Mouse (Mus musculus): ENCODE measurements at regions not wholly inside any gene's neighbourhood (a gene's known extent, or its start where the extent isn't known, plus 50 kb on each side); places are given as distances from the start of the nearest gene placed in this dataset.

DNA sequence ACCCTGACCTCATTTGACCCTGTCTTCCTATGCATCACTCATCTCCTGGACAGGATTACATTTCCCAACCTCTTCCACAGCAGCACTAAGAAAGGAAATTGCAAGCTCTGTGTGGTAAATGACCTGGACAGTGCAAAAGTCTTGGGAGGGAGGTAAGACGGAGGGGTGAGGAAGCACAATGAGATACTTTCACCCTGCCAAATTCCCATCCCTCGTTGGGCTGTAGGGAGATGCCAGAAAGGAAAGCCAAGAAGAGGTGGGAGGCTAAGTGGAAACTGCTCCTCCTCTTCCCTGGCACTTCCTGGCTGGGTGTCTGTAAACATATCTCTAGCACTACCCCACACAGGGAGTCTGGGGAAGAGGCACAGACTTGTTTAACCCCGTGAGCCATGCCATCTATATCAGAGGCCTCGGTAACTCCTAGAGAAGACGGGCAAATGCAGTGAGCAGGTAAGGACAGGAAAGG is 274.2 kb downstream of the Gm11361 start:
- 61% methylated on average over 5 of the region's 5 CpGs for WGBS
- Histone ChIP-seq H3K4me2 (no peak overlapping the region), H3K4me3 (no peak overlapping the region), H3K27me3 (no peaks in the 10 kb centered on the region), H3K9ac (no peak overlapping the region), H3K27ac (peak overlapping the region; percentile 69), H3K4me1 (replicated peaks) (peaks cover 28% of the 10 kb centered on the region), H3K9me3 (replicated peaks) (no peaks in the 10 kb centered on the region), H3K36me3 (no peaks in the 10 kb centered on the region; the same call in 1 of the 2 replicates)
- ATAC-seq (replicated peaks; ENCODE audit: insufficient number of reproducible peaks, insufficient read depth, low FRiP score, low read depth): 0 out of 2 replicates have a peak, but pooled peaks have one; percentile 35

DNA sequence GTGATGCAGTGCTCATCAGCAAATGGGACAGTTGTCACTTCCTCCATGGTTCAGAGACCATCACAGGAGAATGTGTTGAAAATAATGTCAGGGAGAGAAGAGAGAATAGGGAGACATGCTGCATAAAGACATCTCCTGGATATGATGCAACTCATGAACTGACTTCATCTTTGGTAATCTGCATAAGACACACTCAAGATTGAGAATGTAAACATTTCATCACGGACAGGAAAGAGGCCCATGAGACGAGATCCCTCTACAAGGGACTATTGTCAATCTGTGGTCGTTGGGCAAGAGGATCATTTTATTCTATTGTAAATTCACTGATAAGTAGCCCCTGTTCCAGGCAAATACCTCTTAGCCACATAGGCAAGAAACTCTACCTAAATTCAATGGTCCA is 273.6 kb downstream of the Gm11361 start:
- no peaks in the 10 kb centered on the region; the same call in 1 of the 2 replicates for H3K36me3 ChIP-seq
- no peak overlapping the region for H3K4me3 ChIP-seq
- no peaks in the 10 kb centered on the region for H3K9me3 ChIP-seq (replicated peaks)
- peaks cover 28% of the 10 kb centered on the region for H3K4me1 ChIP-seq (replicated peaks)
- no peak for ATAC-seq (replicated peaks; ENCODE audit: insufficient number of reproducible peaks, insufficient read depth, low FRiP score, low read depth)
- 73% methylated on average over 3 of the region's 3 CpGs for WGBS
- no peak overlapping the region for H3K4me2 ChIP-seq
- no peaks in the 10 kb centered on the region for H3K27me3 ChIP-seq
- no peak overlapping the region for H3K27ac ChIP-seq
- no peak overlapping the region for H3K9ac ChIP-seq

DNA sequence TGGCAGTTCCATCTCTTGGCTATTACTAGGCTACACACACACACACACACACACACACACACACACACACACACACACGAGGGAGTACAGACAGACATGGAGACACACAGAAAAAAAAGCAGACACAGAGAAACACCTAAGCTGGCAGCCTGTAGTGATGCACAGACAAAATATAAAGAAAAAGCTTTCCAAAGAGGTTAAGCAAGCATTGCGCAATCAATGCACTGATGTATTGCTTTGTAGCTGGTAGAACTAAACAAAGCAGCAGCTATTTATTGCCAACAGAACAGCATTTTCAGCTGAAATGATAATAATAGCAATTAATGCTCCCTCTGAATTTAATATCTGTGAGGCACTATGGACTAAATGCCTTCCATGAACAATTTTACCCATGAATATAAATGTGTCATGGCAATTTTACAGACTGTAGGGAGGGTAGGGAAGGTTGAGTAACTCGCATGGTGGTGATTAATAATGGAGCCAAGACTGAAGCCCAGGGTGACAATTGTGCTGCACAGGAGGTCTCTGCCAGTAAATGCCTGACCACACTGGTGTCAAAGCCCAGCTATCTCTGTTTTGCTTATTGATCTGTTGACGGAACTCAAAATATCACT is 271.7 kb downstream of the Gm11361 start:
- Histone ChIP-seq H3K9me3 (replicated peaks) (no peaks in the 10 kb centered on the region), H3K4me2 (no peak overlapping the region), H3K4me3 (no peak overlapping the region), H3K4me1 (replicated peaks) (peaks cover 19% of the 10 kb centered on the region), H3K27me3 (no peaks in the 10 kb centered on the region), H3K27ac (no peak overlapping the region), H3K9ac (no peak overlapping the region), H3K36me3 (no peaks in the 10 kb centered on the region; the same call in 1 of the 2 replicates)
- ATAC-seq (replicated peaks; ENCODE audit: insufficient number of reproducible peaks, insufficient read depth, low FRiP score, low read depth): no peak
- 78% methylated on average over 4 of the region's 4 CpGs for WGBS

DNA sequence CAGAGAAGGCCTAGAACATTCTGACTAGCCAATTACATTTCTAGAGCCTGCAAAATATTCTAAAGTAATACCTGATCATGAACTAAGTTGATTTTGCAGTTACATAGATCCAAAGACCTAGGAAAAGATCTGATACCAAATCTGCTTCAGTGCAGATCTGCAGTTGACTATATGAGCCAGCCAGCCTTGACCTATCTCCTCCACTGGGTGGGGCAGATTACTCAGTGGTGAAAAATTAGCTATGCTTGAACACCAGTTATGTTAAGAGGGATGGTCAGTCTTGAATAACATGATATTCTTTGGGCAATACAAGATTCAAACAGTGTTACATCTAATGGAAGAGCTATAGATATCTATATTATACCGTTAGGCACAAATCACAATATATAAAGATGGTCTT is 269.0 kb downstream of the Gm11361 start:
- Histone ChIP-seq H3K36me3 (no peaks in the 10 kb centered on the region; the same call in 1 of the 2 replicates), H3K4me2 (no peak overlapping the region), H3K9ac (no peak overlapping the region), H3K4me3 (no peak overlapping the region), H3K4me1 (replicated peaks) (peaks cover 2% of the 10 kb centered on the region), H3K27me3 (no peaks in the 10 kb centered on the region), H3K27ac (no peak overlapping the region), H3K9me3 (replicated peaks) (no peaks in the 10 kb centered on the region)
- 98% methylated on average over 1 of the region's 1 CpGs for WGBS
- no peak for ATAC-seq (replicated peaks; ENCODE audit: insufficient number of reproducible peaks, insufficient read depth, low FRiP score, low read depth)

DNA sequence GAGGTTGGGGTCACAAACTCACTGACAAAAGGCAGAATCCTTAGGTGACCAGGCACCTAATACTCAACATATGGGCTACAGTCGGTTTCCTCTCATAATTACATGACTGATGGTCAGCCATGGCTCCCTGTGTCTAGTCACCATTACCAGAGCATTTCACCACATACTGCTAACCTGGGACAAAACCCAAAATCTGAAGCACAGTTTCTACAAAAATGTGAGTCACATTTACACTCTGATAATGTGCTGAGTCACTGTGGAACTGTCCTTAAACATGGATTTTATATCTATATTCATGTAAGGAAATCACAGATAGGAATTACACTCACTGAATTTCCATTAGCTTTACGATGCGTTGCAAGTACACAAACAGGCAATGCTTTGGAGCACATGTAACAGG is 267.1 kb downstream of the Gm11361 start:
- no peak overlapping the region for H3K9ac ChIP-seq
- H3K9me3 ChIP-seq (replicated peaks): no peaks in the 10 kb centered on the region
- no peak for ATAC-seq (replicated peaks; ENCODE audit: insufficient number of reproducible peaks, insufficient read depth, low FRiP score, low read depth)
- no peak overlapping the region for H3K27ac ChIP-seq
- H3K4me3 ChIP-seq: no peak overlapping the region
- H3K4me2 ChIP-seq: no peak overlapping the region
- no peaks in the 10 kb centered on the region for H3K4me1 ChIP-seq (replicated peaks)
- WGBS: 88% methylated on average over 3 of the region's 3 CpGs
- H3K36me3 ChIP-seq: no peaks in the 10 kb centered on the region
- no peaks in the 10 kb centered on the region for H3K27me3 ChIP-seq

DNA sequence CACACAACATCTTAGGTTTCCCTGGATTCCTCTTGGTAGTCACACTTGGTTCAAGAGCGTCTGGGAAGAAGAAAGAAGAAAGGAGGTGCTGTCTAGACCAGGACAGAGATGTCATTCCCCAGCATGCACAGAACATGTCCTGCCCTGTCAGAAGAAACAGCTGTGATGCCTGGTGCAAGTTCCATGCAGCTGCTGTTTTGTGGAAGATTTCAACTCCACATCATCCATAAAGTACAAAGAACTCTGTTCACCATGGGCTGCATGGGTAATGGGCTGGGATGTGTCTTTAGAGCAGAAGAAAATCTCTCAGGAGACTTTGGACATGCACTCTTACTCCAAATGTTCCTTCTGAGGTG is 262.8 kb downstream of the Gm11361 start:
- no peak for ATAC-seq (replicated peaks; ENCODE audit: insufficient number of reproducible peaks, insufficient read depth, low FRiP score, low read depth)
- Histone ChIP-seq H3K4me1 (replicated peaks) (no peaks in the 10 kb centered on the region), H3K9ac (no peak overlapping the region), H3K4me3 (no peak overlapping the region), H3K36me3 (no peaks in the 10 kb centered on the region), H3K4me2 (no peak overlapping the region), H3K9me3 (replicated peaks) (no peaks in the 10 kb centered on the region), H3K27ac (no peak overlapping the region), H3K27me3 (no peaks in the 10 kb centered on the region)
- WGBS: 57% methylated on average over 1 of the region's 1 CpGs

DNA sequence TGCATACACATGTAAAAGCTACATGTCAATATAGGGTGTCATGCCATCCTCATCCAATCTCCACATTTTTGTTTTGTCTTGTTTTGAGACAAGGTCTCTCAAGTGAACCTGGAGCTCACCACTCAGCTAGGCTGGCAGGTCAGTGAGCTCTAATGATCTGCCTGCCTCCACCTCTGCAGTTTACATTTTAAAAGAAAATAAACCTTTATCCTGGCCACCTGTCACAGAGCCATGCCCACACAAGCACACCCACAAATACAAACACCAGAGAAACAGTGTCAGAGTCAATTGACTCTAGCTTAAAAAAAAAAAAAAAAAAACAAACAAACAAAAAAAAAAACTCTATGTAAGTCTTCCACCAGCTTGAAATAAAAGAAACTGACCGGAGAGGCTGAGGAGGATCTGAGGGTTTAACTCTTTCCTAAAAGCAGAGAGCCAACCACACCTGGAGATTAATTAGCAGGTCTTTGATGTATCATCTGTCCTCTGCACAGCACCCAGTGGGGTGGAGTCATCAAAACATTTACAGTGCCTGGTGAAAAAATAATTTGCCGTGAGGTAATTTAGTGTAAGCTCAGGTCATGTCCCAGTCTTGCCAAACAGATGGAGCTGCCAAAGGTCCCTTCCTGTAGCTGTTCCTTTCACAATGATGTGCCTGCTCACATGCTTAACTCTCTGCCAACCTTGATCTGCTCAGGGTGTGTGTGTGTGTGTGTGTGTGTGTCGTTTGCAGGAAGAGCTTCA is 262.2 kb downstream of the Gm11361 start:
- no peak overlapping the region for H3K4me3 ChIP-seq
- no peak overlapping the region for H3K27ac ChIP-seq
- no peaks in the 10 kb centered on the region for H3K36me3 ChIP-seq
- no peaks in the 10 kb centered on the region for H3K9me3 ChIP-seq (replicated peaks)
- H3K9ac ChIP-seq: no peak overlapping the region
- 47% methylated on average over 3 of the region's 3 CpGs for WGBS
- ATAC-seq (replicated peaks; ENCODE audit: insufficient number of reproducible peaks, insufficient read depth, low FRiP score, low read depth): no peak
- H3K27me3 ChIP-seq: no peaks in the 10 kb centered on the region
- H3K4me1 ChIP-seq (replicated peaks): no peaks in the 10 kb centered on the region
- no peak overlapping the region for H3K4me2 ChIP-seq

DNA sequence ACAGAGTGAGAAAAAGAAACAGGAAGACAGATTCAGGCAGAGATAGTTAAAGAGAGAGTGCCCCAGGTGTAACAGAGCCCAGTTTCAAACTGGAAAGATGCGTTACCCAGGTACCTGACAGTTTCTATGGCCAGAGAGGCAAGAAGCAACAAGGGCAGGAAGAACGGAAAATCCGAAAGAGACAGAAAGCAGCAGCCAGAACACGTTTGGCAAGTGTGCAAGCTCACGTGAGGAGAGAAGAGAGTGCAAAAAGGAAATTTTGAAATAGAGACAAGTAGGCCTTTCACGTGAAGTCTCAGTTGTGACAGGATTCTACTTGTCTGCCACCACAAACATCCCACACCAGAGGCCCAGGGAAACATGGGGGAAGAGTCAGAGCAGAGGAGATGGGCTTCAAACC is 259.8 kb downstream of the Gm11361 start:
- no peak overlapping the region for H3K4me2 ChIP-seq
- ATAC-seq (replicated peaks; ENCODE audit: insufficient number of reproducible peaks, insufficient read depth, low FRiP score, low read depth): no peak

DNA sequence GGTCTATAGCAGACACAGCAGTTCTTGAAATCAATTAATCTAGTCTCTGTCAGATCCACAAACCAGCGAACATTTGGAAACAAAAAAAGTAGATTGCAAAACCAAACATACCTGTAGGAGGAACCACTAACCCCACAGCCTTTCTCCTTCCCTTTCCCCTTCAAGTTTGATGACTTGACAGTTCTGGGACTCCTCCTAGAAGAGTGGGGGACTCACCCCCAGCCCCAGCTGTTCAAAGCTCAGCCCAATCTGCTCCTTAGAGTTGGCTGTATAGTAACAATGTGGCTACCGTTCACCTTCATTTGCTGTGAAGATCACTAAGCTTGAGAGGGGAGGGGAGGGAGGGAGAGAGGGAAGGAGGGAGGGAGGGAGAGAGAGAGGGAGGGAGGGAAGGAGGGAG is 259.3 kb downstream of the Gm11361 start:
- no peaks in the 10 kb centered on the region for H3K27me3 ChIP-seq
- no peak overlapping the region for H3K4me2 ChIP-seq
- H3K36me3 ChIP-seq: no peaks in the 10 kb centered on the region
- 0 out of 2 replicates have a peak, but pooled peaks cover 2% of the 10 kb centered on the region for H3K4me1 ChIP-seq (replicated peaks)
- no peaks in the 10 kb centered on the region for H3K9me3 ChIP-seq (replicated peaks)
- no peak overlapping the region for H3K4me3 ChIP-seq
- no peak for ATAC-seq (replicated peaks; ENCODE audit: insufficient number of reproducible peaks, insufficient read depth, low FRiP score, low read depth)
- no peak overlapping the region for H3K27ac ChIP-seq
- no peak overlapping the region for H3K9ac ChIP-seq
- WGBS: 59% methylated on average over 2 of the region's 2 CpGs

More for the DNA sequence above, 259.8 kb downstream of the Gm11361 start:
- Histone ChIP-seq H3K36me3 (no peaks in the 10 kb centered on the region), H3K4me3 (no peak overlapping the region), H3K27me3 (no peaks in the 10 kb centered on the region), H3K9ac (no peak overlapping the region), H3K4me1 (replicated peaks) (0 out of 2 replicates have a peak, but pooled peaks cover 2% of the 10 kb centered on the region), H3K27ac (0 out of 2 replicates have a peak overlapping the region, but pooled peaks have one; percentile 3), H3K9me3 (replicated peaks) (no peaks in the 10 kb centered on the region)
- 58% methylated on average over 6 of the region's 6 CpGs for WGBS

DNA sequence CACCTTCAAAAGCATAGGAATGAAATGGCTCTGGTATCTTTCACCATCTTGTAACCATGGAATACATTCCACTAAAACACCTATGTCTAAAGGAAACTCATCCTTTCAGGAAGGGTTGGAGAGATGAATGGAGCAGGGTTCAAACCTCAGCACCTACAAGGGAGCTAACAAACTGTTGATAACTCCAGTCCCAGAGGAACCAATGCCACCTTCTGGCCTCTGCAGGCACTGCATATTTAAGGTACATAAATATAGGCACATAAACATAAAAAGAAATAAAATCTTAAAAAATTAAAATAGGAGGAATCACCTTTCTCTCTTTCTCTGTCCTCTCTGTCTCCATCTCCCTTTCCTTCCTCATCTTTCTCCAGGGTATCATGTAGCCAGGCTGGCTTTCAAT is 256.9 kb downstream of the Gm11361 start:
- H3K9ac ChIP-seq: no peak overlapping the region

DNA sequence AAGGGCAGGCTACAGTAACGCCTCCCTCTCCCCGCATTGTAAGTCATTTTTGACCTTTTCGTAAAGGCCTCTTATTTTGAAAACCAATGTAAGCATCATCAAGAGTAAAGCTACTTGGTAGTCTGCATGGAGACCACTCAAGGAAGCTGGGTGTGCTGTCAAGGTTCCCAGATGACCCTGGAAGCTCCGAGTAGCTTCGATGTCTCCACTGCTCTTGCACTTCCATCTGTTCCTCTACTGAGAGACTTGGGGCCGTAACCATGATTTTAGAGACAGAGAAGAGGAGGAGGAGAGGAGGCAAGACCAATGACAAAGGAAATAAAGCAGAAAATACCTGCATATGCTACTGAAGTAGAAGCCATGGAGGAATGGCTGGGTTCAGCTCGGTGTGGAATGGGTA is 256.0 kb downstream of the Gm11361 start:
- Histone ChIP-seq H3K9ac (no peak overlapping the region), H3K4me1 (replicated peaks) (peaks cover 4% of the 10 kb centered on the region), H3K27ac (no peak overlapping the region), H3K4me2 (no peak overlapping the region), H3K27me3 (no peaks in the 10 kb centered on the region), H3K4me3 (no peak overlapping the region), H3K36me3 (no peaks in the 10 kb centered on the region), H3K9me3 (replicated peaks) (no peaks in the 10 kb centered on the region)
- WGBS: 95% methylated on average over 7 of the region's 7 CpGs
- ATAC-seq (replicated peaks; ENCODE audit: insufficient number of reproducible peaks, insufficient read depth, low FRiP score, low read depth): no peak

More for the DNA sequence above, 256.9 kb downstream of the Gm11361 start:
- Histone ChIP-seq H3K9me3 (replicated peaks) (no peaks in the 10 kb centered on the region), H3K27ac (no peak overlapping the region), H3K27me3 (no peaks in the 10 kb centered on the region), H3K36me3 (no peaks in the 10 kb centered on the region), H3K4me3 (no peak overlapping the region), H3K4me1 (replicated peaks) (0 out of 2 replicates have a peak, but pooled peaks cover 2% of the 10 kb centered on the region), H3K4me2 (no peak overlapping the region)
- no peak for ATAC-seq (replicated peaks; ENCODE audit: insufficient number of reproducible peaks, insufficient read depth, low FRiP score, low read depth)

All from heart, embryonic 15.5 days (tissue).